In the genomic region with DNA sequence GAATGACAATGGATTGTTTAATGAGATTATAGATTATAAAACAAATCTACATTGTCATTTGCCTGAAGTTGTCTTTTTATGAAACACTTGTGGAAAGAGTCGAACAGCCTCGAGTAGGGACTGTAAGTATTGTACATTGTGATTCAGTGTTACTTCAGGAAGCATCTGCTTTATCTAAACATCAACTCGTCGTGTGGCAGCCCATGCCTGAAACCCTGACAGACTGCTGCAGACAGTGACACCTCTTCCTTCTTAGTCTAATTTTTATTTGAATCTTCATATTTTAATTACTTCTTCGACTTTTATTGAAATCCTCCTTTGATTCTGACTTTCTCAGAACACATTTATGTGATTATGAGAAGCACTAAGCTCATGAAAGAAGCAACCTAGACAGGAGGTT, we compare ENCODE assay signal across 20 mouse cellular contexts. TPM values are rescaled to one million over a fixed set of nuclear protein-coding genes. Genes with fewer than 3 reads are reported as not detected.
DNase-seq lines count a peak whose midpoint lies in the region; ATAC-seq and TF ChIP-seq lines count a peak whose summit lies in the region.
"Had no signal": no experiment of that assay in that cellular context is flagged by ENCODE, and none has a peak within 500 bp of the region (broad histone marks: within the 10 kb centered on the region; RNA-seq: fewer than 3 reads in every experiment).

No protein-coding gene starts in this region.

- H3K27ac ChIP-seq in liver, embryonic 13.5 days, result peak overlapping the region; percentile 13; the same call in 1 of the 2 replicates
- H3K27ac ChIP-seq in liver, embryonic 12.5 days, result no peak overlapping the region
- peak overlapping the region; percentile 54; the same call in 1 of the 2 replicates for H3K27ac ChIP-seq in embryonic fibroblast, embryonic 13.5 days (ENCODE audit: insufficient read depth, low read length)
- H3K27ac ChIP-seq: embryonic facial prominence, embryonic 13.5 days; forebrain, embryonic 13.5 days; forebrain, embryonic 15.5 days had no signal

- WGBS in liver, embryonic 13.5 days (ENCODE audit: insufficient replicate concordance), result 29% methylated on average over 5 of the region's 5 CpGs
- 34% methylated on average over 5 of the region's 5 CpGs for WGBS in liver, embryonic 12.5 days (ENCODE audit: insufficient replicate concordance)

- no peak overlapping the region for H3K4me2 ChIP-seq in liver, embryonic 13.5 days
- no peak overlapping the region for H3K4me2 ChIP-seq in liver, embryonic 12.5 days
- H3K4me2 ChIP-seq: embryonic facial prominence, embryonic 13.5 days; embryonic facial prominence, embryonic 15.5 days; forebrain, embryonic 13.5 days; forebrain, embryonic 15.5 days had no signal

- no peak for DNase-seq in liver, embryonic 13.5 days
- peak; percentile 39 for DNase-seq in MEL-GATA-1-ER (ENCODE audit: extremely low read depth, low read depth)
- DNase-seq in right cerebral cortex, postnatal 14 days, result no peak
- no peak for DNase-seq in heart, adult 9 months (ENCODE audit: low spot score in 2 of 2)
- DNase-seq in left cerebral cortex, postnatal 14 days (ENCODE audit: low spot score in 2 of 2), result no peak
- DNase-seq: adrenal gland, postnatal 10 days; adrenal gland, postnatal 25 days; cerebellum, adult 11 months; cerebellum, adult 2 months; cerebellum, adult 9-10 months; cerebellum, postnatal 10 days; cerebellum, postnatal 25 days; embryo, embryonic 11 days; forebrain, postnatal 0 days had no signal

- H3K4me3 ChIP-seq in liver, embryonic 13.5 days (replicated peaks), result no peak overlapping the region
- no peak overlapping the region for H3K4me3 ChIP-seq in liver, embryonic 12.5 days
- no peak overlapping the region for H3K4me3 ChIP-seq in embryonic fibroblast, embryonic 13.5 days (ENCODE audit: insufficient read depth, low read length)
- H3K4me3 ChIP-seq: embryonic facial prominence, embryonic 13.5 days; embryonic facial prominence, embryonic 15.5 days; forebrain, embryonic 13.5 days; forebrain, embryonic 15.5 days had no signal

- intact Hi-C loops in left cerebral cortex, postnatal 14 days (cut with DNase I), result no loop called here

- TF ChIP-seq POLR2A in embryonic fibroblast, embryonic 13.5 days (IDR thresholded peaks at IDR 0.05; ENCODE audit: low read depth, low read length), result no peak

- no peak for TF ChIP-seq CTCF in embryonic fibroblast, embryonic 13.5 days (IDR thresholded peaks at IDR 0.05; ENCODE audit: borderline replicate concordance, insufficient read depth, low read length)

- no peak overlapping the region for H3K9ac ChIP-seq in liver, embryonic 13.5 days
- no peak overlapping the region for H3K9ac ChIP-seq in liver, embryonic 12.5 days
- H3K9ac ChIP-seq: embryonic facial prominence, embryonic 13.5 days; embryonic facial prominence, embryonic 15.5 days; forebrain, embryonic 13.5 days; forebrain, embryonic 15.5 days; forebrain, postnatal 0 days had no signal

- no peak for ATAC-seq in liver, embryonic 13.5 days (ENCODE audit: low read depth)
- no peak for ATAC-seq in liver, embryonic 12.5 days
- ATAC-seq: forebrain, embryonic 13.5 days; forebrain, embryonic 15.5 days; forebrain, postnatal 0 days had no signal

- H3K27me3 ChIP-seq in liver, embryonic 13.5 days, result no peaks in the 10 kb centered on the region
- no peaks in the 10 kb centered on the region for H3K27me3 ChIP-seq in liver, embryonic 12.5 days (replicated peaks)
- H3K27me3 ChIP-seq: embryonic facial prominence, embryonic 13.5 days; embryonic facial prominence, embryonic 15.5 days; forebrain, embryonic 13.5 days; forebrain, embryonic 15.5 days had no signal

- H3K36me3 ChIP-seq in liver, embryonic 13.5 days, result peaks cover 15% of the 10 kb centered on the region
- peaks cover 34% of the 10 kb centered on the region for H3K36me3 ChIP-seq in liver, embryonic 12.5 days
- H3K36me3 ChIP-seq: forebrain, embryonic 15.5 days had no signal

- peaks cover 60% of the 10 kb centered on the region for H3K4me1 ChIP-seq in liver, embryonic 13.5 days (replicated peaks)
- H3K4me1 ChIP-seq in liver, embryonic 12.5 days, result peaks cover 57% of the 10 kb centered on the region
- H3K4me1 ChIP-seq in embryonic fibroblast, embryonic 13.5 days (ENCODE audit: control insufficient read depth, insufficient read depth, low read length), result peaks cover 13% of the 10 kb centered on the region

- H3K9me3 ChIP-seq in liver, embryonic 13.5 days (replicated peaks), result no peaks in the 10 kb centered on the region
- H3K9me3 ChIP-seq in liver, embryonic 12.5 days (replicated peaks), result no peaks in the 10 kb centered on the region
- H3K9me3 ChIP-seq: embryonic facial prominence, embryonic 13.5 days; embryonic facial prominence, embryonic 15.5 days; forebrain, embryonic 13.5 days; forebrain, embryonic 15.5 days had no signal

RNA-seq across cellular contexts. Expression of a gene that starts 7.4 kb away (rescaled TPM):
- polyA plus RNA-seq in liver, embryonic 13.5 days (2015; fragmentation: Nextera tagmentation; extraction: Ambion mirVana), result 18.2 and 23.5 TPM in 2 replicates
- polyA plus RNA-seq in liver, embryonic 12.5 days (2016; fragmentation: Nextera tagmentation; extraction: Ambion mirVana), result 26.0 and 31.3 TPM in 2 replicates
- polyA plus RNA-seq in embryonic fibroblast, embryonic 13.5 days (2011; ENCODE audit: insufficient read length, low read depth, missing spikeins), result 125 and 159 TPM in 2 replicates
- 10 to 100 TPM; 17.7 to 19.1 TPM for total RNA-seq in left cerebral cortex, postnatal 14 days (2021)
